In genomic region chr10:19765459-19765858, GRCm38 (mm10) we compare ENCODE assay signal across 23 mouse cellular contexts. TPM values are rescaled to one million over a fixed set of nuclear protein-coding genes. Genes with fewer than 3 reads are reported as not detected.
"Had no signal": no experiment of that assay in that cellular context is flagged by ENCODE, and none has a peak within 500 bp of the region (broad histone marks: within the 10 kb centered on the region; RNA-seq: fewer than 3 reads in every experiment).

No protein-coding gene starts in this region.

- ATAC-seq: intestine, embryonic 15.5 days; lung, postnatal 0 days; midbrain, embryonic 13.5 days had no signal

- DNase-seq: kidney, adult 11 months; kidney, adult 8-10 months; kidney, postnatal 25 days; layer of hippocampus, adult 9-11 months; liver; liver, embryonic 13.5 days; lung, embryonic 14.5 days; thymus, adult 18-20 months; thymus, postnatal 14 days; thymus, postnatal 4 days had no signal

- H3K27ac ChIP-seq: intestine, embryonic 15.5 days; kidney, postnatal 0 days; layer of hippocampus, adult 2 months; limb, embryonic 10.5 days; limb, embryonic 13.5 days; liver, embryonic 13.5 days; macrophage; midbrain, embryonic 13.5 days had no signal

- H3K27me3 ChIP-seq: intestine, embryonic 15.5 days; limb, embryonic 13.5 days; liver, embryonic 13.5 days; midbrain, embryonic 13.5 days had no signal

- H3K4me3 ChIP-seq: intestine, embryonic 15.5 days; layer of hippocampus, adult 2 months; limb, embryonic 10.5 days; limb, embryonic 13.5 days; liver, embryonic 13.5 days; midbrain, embryonic 13.5 days had no signal

- H3K4me1 ChIP-seq: intestine, embryonic 15.5 days; limb, embryonic 10.5 days; limb, embryonic 13.5 days; liver, embryonic 13.5 days; midbrain, embryonic 13.5 days had no signal

RNA-seq across cellular contexts. Expression of gene Il20ra, which starts 53.1 kb away (rescaled TPM):
- total RNA-seq: layer of hippocampus, adult 2 months; layer of hippocampus, postnatal 25 days had no signal
- polyA plus RNA-seq: large intestine, adult 2 months; macrophage; neural tube, embryonic 11.5 days; small intestine, adult 2 months; spleen, adult 2 months had no signal
